Mouse (Mus musculus) forebrain, embryonic 13.5 days (tissue): ENCODE data around the gene Rcor2. TPM values are rescaled to one million over a fixed set of nuclear protein-coding genes. Genes with fewer than 3 reads are reported as not detected.

Experiments
- ATAC-seq: fragments of 200-750 bp; cut with Nextera tagmentation; 2 replicates; pipeline ENCODE4 v1.8.0; 2017
- H3K27ac ChIP-seq: fragments of 300-500 bp; sonication (generic); 2 replicates; pipeline ENCODE4 v1.5.1; 2015; ENCODE audit warnings: inconsistent platforms, mild to moderate bottlenecking, moderate library complexity
- H3K27me3 ChIP-seq: fragments of 300-500 bp; sonication (generic); 2 replicates; pipeline ENCODE4 v1.6.1; 2015; ENCODE audit warnings: mild to moderate bottlenecking, inconsistent platforms
- H3K36me3 ChIP-seq: fragments of 300-500 bp; sonication (generic); 2 replicates; pipeline ENCODE4 v1.6.1; 2015; ENCODE audit warnings: mild to moderate bottlenecking, inconsistent platforms; ENCODE audit not compliant: poor library complexity, severe bottlenecking
- H3K4me1 ChIP-seq: fragments of 300-500 bp; sonication (generic); 2 replicates; pipeline ENCODE4 v1.6.1; 2015; ENCODE audit warnings: inconsistent platforms
- H3K4me2 ChIP-seq: fragments of 300-500 bp; sonication (generic); 2 replicates; pipeline ENCODE4 v1.6.1; 2015; ENCODE audit warnings: inconsistent platforms, mild to moderate bottlenecking, moderate library complexity
- H3K4me3 ChIP-seq: fragments of 300-500 bp; sonication (generic); 2 replicates; pipeline ENCODE4 v1.5.1; 2015; ENCODE audit warnings: mild to moderate bottlenecking, inconsistent platforms
- H3K9ac ChIP-seq: fragments of 300-500 bp; sonication (generic); 2 replicates; pipeline ENCODE4 v1.6.1; 2015; ENCODE audit warnings: mild to moderate bottlenecking, inconsistent platforms
- H3K9me3 ChIP-seq: fragments of 300-500 bp; sonication (generic); replicated peaks from 2 replicates; pipeline ENCODE4 v1.6.1; 2016; ENCODE audit warnings: inconsistent platforms
- WGBS: fragments of 180-500 bp; shearing (Covaris S2); methylation state at CpG from one replicate; pipeline ENCODE4 v1.1.7; 2015; 5-methylcytosine and 5-hydroxymethylcytosine counted together
- polyA plus RNA-seq: library from polyadenylated mRNA; unstranded; fragments of >200 nt; fragmentation: Nextera tagmentation; extraction: Ambion mirVana; gene quantifications from 2 replicates; pipeline ENCODE4 v1.2.1, GENCODE M21; 2015

Rcor2 gene
- polyA plus RNA-seq, 1 experiment from 2014 or later: 58.1 TPM

- ATAC-seq: peak; percentile 5; the same call in 1 of the 2 replicates
- 0 out of 2 replicates have a peak overlapping the region, but pooled peaks have one; percentile 17 for H3K9ac ChIP-seq
- peaks cover 52% of the 10 kb centered on the region for H3K4me1 ChIP-seq
These were observed 12.0 kb downstream of the Rcor2 start for GRCm38 (mm10) chr19:7279114-7279513.

GRCm38 (mm10) chr19:7280557-7281330 lies 13.6 kb downstream of the Rcor2 start:
- Histone ChIP-seq H3K36me3 (peaks cover 96% of the 10 kb centered on the region), H3K4me1 (peaks cover 36% of the 10 kb centered on the region)

More at GRCm38 (mm10) chr19:7279114-7279513, 12.0 kb downstream of the Rcor2 start:
- 40% methylated on average over 6 of the region's 6 CpGs for WGBS
- Histone ChIP-seq H3K9me3 (no peaks in the 10 kb centered on the region), H3K27me3 (no peaks in the 10 kb centered on the region), H3K27ac (peak overlapping the region; percentile 93), H3K4me3 (no peak overlapping the region), H3K36me3 (peaks cover 96% of the 10 kb centered on the region), H3K4me2 (no peak overlapping the region)

GRCm38 (mm10) chr19:7286563-7287315 lies 19.6 kb downstream of the Rcor2 start:
- no peak for ATAC-seq
- no peak overlapping the region for H3K9ac ChIP-seq
- H3K27me3 ChIP-seq: no peaks in the 10 kb centered on the region
- no peak overlapping the region for H3K27ac ChIP-seq
- peaks cover 6% of the 10 kb centered on the region for H3K4me1 ChIP-seq
- H3K9me3 ChIP-seq: no peaks in the 10 kb centered on the region
- 91% methylated on average over 12 of the region's 12 CpGs for WGBS
- no peak overlapping the region for H3K4me2 ChIP-seq
- peaks cover 81% of the 10 kb centered on the region for H3K36me3 ChIP-seq
- H3K4me3 ChIP-seq: no peak overlapping the region

More at GRCm38 (mm10) chr19:7280557-7281330, 13.6 kb downstream of the Rcor2 start:
- Histone ChIP-seq H3K27me3 (no peaks in the 10 kb centered on the region), H3K27ac (peak overlapping the region; percentile 35; the same call in 1 of the 2 replicates), H3K4me3 (no peak overlapping the region), H3K9ac (no peak overlapping the region), H3K9me3 (no peaks in the 10 kb centered on the region), H3K4me2 (no peak overlapping the region)
- ATAC-seq: no peak
- 85% methylated on average over 18 of the region's 18 CpGs for WGBS

GRCm38 (mm10) chr19:7288288-7288687 lies 21.2 kb downstream of the Rcor2 start:
- H3K27me3 ChIP-seq: no peaks in the 10 kb centered on the region
- peaks cover 19% of the 10 kb centered on the region for H3K4me1 ChIP-seq
- ATAC-seq: no peak
- no peak overlapping the region for H3K4me2 ChIP-seq
- peaks cover 66% of the 10 kb centered on the region for H3K36me3 ChIP-seq
- 87% methylated on average over 3 of the region's 3 CpGs for WGBS
- H3K9ac ChIP-seq: no peak overlapping the region
- no peaks in the 10 kb centered on the region for H3K9me3 ChIP-seq
- no peak overlapping the region for H3K4me3 ChIP-seq
- no peak overlapping the region for H3K27ac ChIP-seq

GRCm38 (mm10) chr19:7289767-7290166 lies 22.6 kb downstream of the Rcor2 start:
- Histone ChIP-seq H3K27ac (no peak overlapping the region), H3K27me3 (no peaks in the 10 kb centered on the region), H3K4me3 (no peak overlapping the region), H3K36me3 (peaks cover 51% of the 10 kb centered on the region), H3K9ac (no peak overlapping the region), H3K9me3 (no peaks in the 10 kb centered on the region), H3K4me1 (peaks cover 19% of the 10 kb centered on the region), H3K4me2 (no peak overlapping the region)
- 75% methylated on average over 2 of the region's 2 CpGs for WGBS
- ATAC-seq: no peak

- no peak overlapping the region for H3K4me3 ChIP-seq
- 75% methylated on average over 7 of the region's 7 CpGs for WGBS
- H3K4me1 ChIP-seq: peaks cover 19% of the 10 kb centered on the region
- H3K9me3 ChIP-seq: no peaks in the 10 kb centered on the region
- no peak overlapping the region for H3K27ac ChIP-seq
- H3K4me2 ChIP-seq: no peak overlapping the region
- ATAC-seq: no peak
- H3K27me3 ChIP-seq: no peaks in the 10 kb centered on the region
- peaks cover 30% of the 10 kb centered on the region for H3K36me3 ChIP-seq
- H3K9ac ChIP-seq: no peak overlapping the region
These were observed 25.0 kb downstream of the Rcor2 start for GRCm38 (mm10) chr19:7291958-7292709.

- ATAC-seq: no peak
- H3K9me3 ChIP-seq: no peaks in the 10 kb centered on the region
- H3K27ac ChIP-seq: no peak overlapping the region; the same call in 1 of the 2 replicates
- H3K4me1 ChIP-seq: peaks cover 26% of the 10 kb centered on the region
- no peak overlapping the region for H3K4me2 ChIP-seq
- WGBS: 79% methylated on average over 8 of the region's 8 CpGs
- peaks cover 17% of the 10 kb centered on the region for H3K36me3 ChIP-seq
- H3K9ac ChIP-seq: no peak overlapping the region
- H3K4me3 ChIP-seq: no peak overlapping the region
- no peaks in the 10 kb centered on the region for H3K27me3 ChIP-seq
These were observed 27.2 kb downstream of the Rcor2 start for GRCm38 (mm10) chr19:7294098-7294876.

GRCm38 (mm10) chr19:7295071-7295658 lies 28.0 kb downstream of the Rcor2 start:
- H3K9me3 ChIP-seq: no peaks in the 10 kb centered on the region
- H3K4me2 ChIP-seq: no peak overlapping the region
- no peaks in the 10 kb centered on the region for H3K27me3 ChIP-seq
- no peak for ATAC-seq
- peaks cover 29% of the 10 kb centered on the region for H3K4me1 ChIP-seq
- no peak overlapping the region for H3K4me3 ChIP-seq
- 83% methylated on average over 15 of the region's 15 CpGs for WGBS
- no peak overlapping the region for H3K9ac ChIP-seq
- no peak overlapping the region for H3K27ac ChIP-seq
- peaks cover 8% of the 10 kb centered on the region for H3K36me3 ChIP-seq

- no peak overlapping the region for H3K4me3 ChIP-seq
- H3K36me3 ChIP-seq: peaks cover 2% of the 10 kb centered on the region; the same call in 1 of the 2 replicates
- H3K27me3 ChIP-seq: no peaks in the 10 kb centered on the region
- 93% methylated on average over 4 of the region's 4 CpGs for WGBS
- peaks cover 29% of the 10 kb centered on the region for H3K4me1 ChIP-seq
- no peak overlapping the region for H3K9ac ChIP-seq
- no peak overlapping the region for H3K4me2 ChIP-seq
- no peaks in the 10 kb centered on the region for H3K9me3 ChIP-seq
- no peak for ATAC-seq
- no peak overlapping the region for H3K27ac ChIP-seq
These were observed 28.8 kb downstream of the Rcor2 start for GRCm38 (mm10) chr19:7295959-7296358.

GRCm38 (mm10) chr19:7299052-7299451 lies 31.9 kb downstream of the Rcor2 start:
- Histone ChIP-seq H3K27ac (peak overlapping the region; percentile 5; the same call in 1 of the 2 replicates), H3K36me3 (peaks cover 2% of the 10 kb centered on the region; the same call in 1 of the 2 replicates)
- ATAC-seq: peak; percentile 95

GRCm38 (mm10) chr19:7300078-7300477 lies 33.0 kb downstream of the Rcor2 start:
- no peaks in the 10 kb centered on the region for H3K27me3 ChIP-seq
- no peak overlapping the region for H3K4me2 ChIP-seq
- H3K27ac ChIP-seq: no peak overlapping the region
- H3K36me3 ChIP-seq: peaks cover 2% of the 10 kb centered on the region; the same call in 1 of the 2 replicates
- peaks cover 10% of the 10 kb centered on the region for H3K4me1 ChIP-seq
- WGBS: 91% methylated on average over 1 of the region's 1 CpGs
- H3K4me3 ChIP-seq: no peak overlapping the region
- no peak overlapping the region for H3K9ac ChIP-seq
- no peak for ATAC-seq
- H3K9me3 ChIP-seq: no peaks in the 10 kb centered on the region

More at GRCm38 (mm10) chr19:7299052-7299451, 31.9 kb downstream of the Rcor2 start:
- no peak overlapping the region for H3K4me2 ChIP-seq
- H3K4me3 ChIP-seq: no peak overlapping the region
- H3K4me1 ChIP-seq: peaks cover 10% of the 10 kb centered on the region
- H3K27me3 ChIP-seq: no peaks in the 10 kb centered on the region
- no peak overlapping the region for H3K9ac ChIP-seq
- no peaks in the 10 kb centered on the region for H3K9me3 ChIP-seq
